Mouse (Mus musculus): ENCODE results near the gene Ncbp2. TPM values are rescaled to one million over a fixed set of nuclear protein-coding genes. Genes with fewer than 3 reads are reported as not detected.
A peak's percentile ranks its signal among the peaks of the same experiment; 100 is the strongest.

Ncbp2 gene
- polyA plus RNA-seq, 1 experiment from 2014 or later: 148 TPM

GRCm38 (mm10) chr16:31932840-31933697 is 15.2 kb upstream of the Ncbp2 start:
- ATAC-seq (ENCODE audit: low FRiP score): peak; percentile 95
- H3K4me2 ChIP-seq (replicated peaks; ENCODE audit: low read depth, low read length): peak overlapping the region; percentile 84
- H3K27me3 ChIP-seq (ENCODE audit: control insufficient read depth, insufficient read depth, low read length): peaks cover 20% of the 10 kb centered on the region
- peak overlapping the region; percentile 43 for H3K4me3 ChIP-seq (ENCODE audit: low read depth, low read length)
- DNase-seq (ENCODE audit: low spot score): peak; percentile 98
- H3K4me1 ChIP-seq (replicated peaks; ENCODE audit: control insufficient read depth, insufficient read depth, low read length): peaks cover 5% of the 10 kb centered on the region; the same call in 1 of the 2 replicates
- under 1% methylated on average over 50 of the region's 50 CpGs for WGBS
- H3K9me3 ChIP-seq (ENCODE audit: control insufficient read depth, low read length): no peaks in the 10 kb centered on the region
- H3K27ac ChIP-seq (ENCODE audit: low read depth, low read length): peak overlapping the region; percentile 95
- H3K9ac ChIP-seq (ENCODE audit: low read depth, low read length): peak overlapping the region; percentile 74
- no peaks in the 10 kb centered on the region for H3K36me3 ChIP-seq (ENCODE audit: control insufficient read depth, insufficient read depth, low read length)

- peak within 1 kb of the TSS; percentile 95 for H3K27ac ChIP-seq (ENCODE audit: low read depth, low read length)
- ATAC-seq (ENCODE audit: low FRiP score) (peak; percentile 29; the same call in 1 of the 2 replicates), DNase-seq (ENCODE audit: low spot score) (peak; percentile 64)
- H3K9ac ChIP-seq (ENCODE audit: low read depth, low read length): peak within 1 kb of the TSS; percentile 74
- WGBS: 3% methylated on average over 42 of the region's 42 CpGs
- peaks cover 5% of the 10 kb centered on the region; the same call in 1 of the 2 replicates for H3K4me1 ChIP-seq (replicated peaks; ENCODE audit: control insufficient read depth, insufficient read depth, low read length)
- H3K9me3 ChIP-seq (ENCODE audit: control insufficient read depth, low read length): no peaks in the 10 kb centered on the region
- H3K27me3 ChIP-seq (ENCODE audit: control insufficient read depth, insufficient read depth, low read length): peaks cover 20% of the 10 kb centered on the region
- H3K4me3 ChIP-seq (ENCODE audit: low read depth, low read length): peak within 1 kb of the TSS; percentile 43
- H3K36me3 ChIP-seq (ENCODE audit: control insufficient read depth, insufficient read depth, low read length): no peaks in the 10 kb centered on the region
- H3K4me2 ChIP-seq (replicated peaks; ENCODE audit: low read depth, low read length): peak within 1 kb of the TSS; percentile 84
These were observed 14.4 kb upstream of the Ncbp2 start, which contains the start of gene Pigz for GRCm38 (mm10) chr16:31933751-31934549. Pigz (plus strand) TSS chr16:31933851.

- peak overlapping the region; percentile 74; the same call in 1 of the 2 replicates for H3K9ac ChIP-seq (ENCODE audit: low read depth, low read length)
- peaks cover 5% of the 10 kb centered on the region; the same call in 1 of the 2 replicates for H3K4me1 ChIP-seq (replicated peaks; ENCODE audit: control insufficient read depth, insufficient read depth, low read length)
- WGBS: 10% methylated on average over 13 of the region's 13 CpGs
- ATAC-seq (ENCODE audit: low FRiP score): no peak
- H3K27ac ChIP-seq (ENCODE audit: low read depth, low read length): peak overlapping the region; percentile 95
- H3K9me3 ChIP-seq (ENCODE audit: control insufficient read depth, low read length): no peaks in the 10 kb centered on the region
- peak; percentile 60 for DNase-seq (ENCODE audit: low spot score)
- H3K4me3 ChIP-seq (ENCODE audit: low read depth, low read length): peak overlapping the region; percentile 43
- peak overlapping the region; percentile 84 for H3K4me2 ChIP-seq (replicated peaks; ENCODE audit: low read depth, low read length)
- no peaks in the 10 kb centered on the region for H3K36me3 ChIP-seq (ENCODE audit: control insufficient read depth, insufficient read depth, low read length)
- peaks cover 20% of the 10 kb centered on the region for H3K27me3 ChIP-seq (ENCODE audit: control insufficient read depth, insufficient read depth, low read length)
These were observed 13.7 kb upstream of the Ncbp2 start for GRCm38 (mm10) chr16:31934550-31935010.

GRCm38 (mm10) chr16:31935091-31935979 is 13.0 kb upstream of the Ncbp2 start:
- peaks cover 20% of the 10 kb centered on the region for H3K27me3 ChIP-seq (ENCODE audit: control insufficient read depth, insufficient read depth, low read length)
- 5% methylated on average over 36 of the region's 36 CpGs for WGBS
- H3K9ac ChIP-seq (ENCODE audit: low read depth, low read length): peak overlapping the region; percentile 74; the same call in 1 of the 2 replicates

GRCm38 (mm10) chr16:31936568-31936967 is 11.7 kb upstream of the Ncbp2 start:
- Histone ChIP-seq H3K27ac (ENCODE audit: low read depth, low read length) (no peak overlapping the region), H3K4me1 (replicated peaks; ENCODE audit: control insufficient read depth, insufficient read depth, low read length) (peaks cover 5% of the 10 kb centered on the region; the same call in 1 of the 2 replicates), H3K36me3 (ENCODE audit: control insufficient read depth, insufficient read depth, low read length) (no peaks in the 10 kb centered on the region), H3K4me3 (ENCODE audit: low read depth, low read length) (no peak overlapping the region), H3K27me3 (ENCODE audit: control insufficient read depth, insufficient read depth, low read length) (peaks cover 19% of the 10 kb centered on the region), H3K9ac (ENCODE audit: low read depth, low read length) (no peak overlapping the region), H3K9me3 (ENCODE audit: control insufficient read depth, low read length) (no peaks in the 10 kb centered on the region), H3K4me2 (replicated peaks; ENCODE audit: low read depth, low read length) (no peak overlapping the region)
- 85% methylated on average over 4 of the region's 4 CpGs for WGBS
- no peak for DNase-seq (ENCODE audit: low spot score)
- no peak for ATAC-seq (ENCODE audit: low FRiP score)

More at GRCm38 (mm10) chr16:31935091-31935979, 13.0 kb upstream of the Ncbp2 start:
- H3K36me3 ChIP-seq (ENCODE audit: control insufficient read depth, insufficient read depth, low read length): no peaks in the 10 kb centered on the region
- peak overlapping the region; percentile 84 for H3K4me2 ChIP-seq (replicated peaks; ENCODE audit: low read depth, low read length)
- ATAC-seq (ENCODE audit: low FRiP score) (no peak), DNase-seq (ENCODE audit: low spot score) (peak; percentile 60)
- H3K9me3 ChIP-seq (ENCODE audit: control insufficient read depth, low read length): no peaks in the 10 kb centered on the region
- peaks cover 5% of the 10 kb centered on the region; the same call in 1 of the 2 replicates for H3K4me1 ChIP-seq (replicated peaks; ENCODE audit: control insufficient read depth, insufficient read depth, low read length)
- H3K27ac ChIP-seq (ENCODE audit: low read depth, low read length): no peak overlapping the region
- peak overlapping the region; percentile 43 for H3K4me3 ChIP-seq (ENCODE audit: low read depth, low read length)

GRCm38 (mm10) chr16:31938856-31939255 is 9.5 kb upstream of the Ncbp2 start:
- H3K4me3 ChIP-seq (ENCODE audit: low read depth, low read length): no peak overlapping the region
- WGBS: 76% methylated on average over 6 of the region's 6 CpGs

GRCm38 (mm10) chr16:31940586-31940985 is 7.7 kb upstream of the Ncbp2 start:
- Histone ChIP-seq H3K9ac (ENCODE audit: low read depth, low read length) (no peak overlapping the region), H3K27ac (ENCODE audit: low read depth, low read length) (no peak overlapping the region), H3K4me1 (replicated peaks; ENCODE audit: control insufficient read depth, insufficient read depth, low read length) (0 out of 2 replicates have a peak, but pooled peaks cover under 1% of the 10 kb centered on the region), H3K27me3 (ENCODE audit: control insufficient read depth, insufficient read depth, low read length) (peaks cover 5% of the 10 kb centered on the region; the same call in 1 of the 2 replicates), H3K4me3 (ENCODE audit: low read depth, low read length) (no peak overlapping the region), H3K4me2 (replicated peaks; ENCODE audit: low read depth, low read length) (no peak overlapping the region), H3K9me3 (ENCODE audit: control insufficient read depth, low read length) (no peaks in the 10 kb centered on the region), H3K36me3 (ENCODE audit: control insufficient read depth, insufficient read depth, low read length) (no peaks in the 10 kb centered on the region)
- no peak for ATAC-seq (ENCODE audit: low FRiP score)
- WGBS: 72% methylated on average over 2 of the region's 2 CpGs
- no peak for DNase-seq (ENCODE audit: low spot score)

More at GRCm38 (mm10) chr16:31938856-31939255, 9.5 kb upstream of the Ncbp2 start:
- Histone ChIP-seq H3K27ac (ENCODE audit: low read depth, low read length) (no peak overlapping the region), H3K9ac (ENCODE audit: low read depth, low read length) (no peak overlapping the region), H3K4me1 (replicated peaks; ENCODE audit: control insufficient read depth, insufficient read depth, low read length) (peaks cover 5% of the 10 kb centered on the region; the same call in 1 of the 2 replicates), H3K27me3 (ENCODE audit: control insufficient read depth, insufficient read depth, low read length) (peaks cover 14% of the 10 kb centered on the region), H3K36me3 (ENCODE audit: control insufficient read depth, insufficient read depth, low read length) (no peaks in the 10 kb centered on the region), H3K9me3 (ENCODE audit: control insufficient read depth, low read length) (no peaks in the 10 kb centered on the region), H3K4me2 (replicated peaks; ENCODE audit: low read depth, low read length) (no peak overlapping the region)
- ATAC-seq (ENCODE audit: low FRiP score) (no peak), DNase-seq (ENCODE audit: low spot score) (no peak)

All from hindbrain, embryonic 11.5 days (tissue).